Mouse (Mus musculus) bone marrow macrophage, adult 2 months (primary cell): ENCODE data around the gene Flot2.

Experiments used
- CTCF ChIP-seq: IDR thresholded peaks from 2 replicates; pipeline ENCODE4 v1.5.1; 2012; ENCODE audit warnings: low read depth, mild to moderate bottlenecking, low read length, moderate library complexity
- POLR2A ChIP-seq: IDR thresholded peaks from 2 replicates; pipeline ENCODE4 v1.6.1; 2012; ENCODE audit warnings: mild to moderate bottlenecking, low read depth, low read length, borderline replicate concordance

DNA sequence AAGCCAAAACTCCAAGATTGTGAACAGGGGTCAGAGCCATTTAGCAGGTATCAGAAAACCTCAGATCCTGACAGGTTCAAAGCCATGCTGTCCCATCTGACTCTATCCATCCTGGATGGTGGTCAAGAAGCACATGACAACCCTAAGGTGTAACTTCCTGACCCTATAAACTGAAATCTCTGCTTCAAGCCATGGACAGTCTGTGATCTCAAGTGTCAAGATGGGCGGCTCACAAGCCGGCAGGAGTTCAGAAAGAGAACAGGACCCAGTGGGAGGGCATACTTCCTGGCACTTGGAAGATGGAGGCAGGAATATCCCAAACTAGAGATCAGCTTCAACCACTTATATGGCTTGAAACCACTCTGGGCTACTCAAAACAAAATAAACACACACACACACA is 28.9 kb downstream of the Flot2 start:
- TF ChIP-seq CTCF (no peak), POLR2A (no peak)
